Mouse (Mus musculus) bone marrow, adult 2 months (tissue): ENCODE measurements at regions not wholly inside any gene's neighbourhood (a gene's known extent, or its start where the extent isn't known, plus 50 kb on each side); places are given as distances from the start of the nearest gene placed in this dataset.
A peak's percentile ranks its signal among the peaks of the same experiment; 100 is the strongest.

Source experiments
- CTCF ChIP-seq: fragments of 200-500 bp; IDR thresholded peaks from 2 replicates; pipeline ENCODE4 v1.5.1; 2011; ENCODE audit warnings: low read length, control low read depth; ENCODE audit not compliant: control insufficient read depth, insufficient read depth
- POLR2A ChIP-seq: fragments of 200-500 bp; IDR thresholded peaks from 2 replicates; pipeline ENCODE4 v1.6.1; 2011; ENCODE audit warnings: low read depth, mild to moderate bottlenecking, control low read depth, low read length, borderline replicate concordance; ENCODE audit not compliant: control insufficient read depth

DNA sequence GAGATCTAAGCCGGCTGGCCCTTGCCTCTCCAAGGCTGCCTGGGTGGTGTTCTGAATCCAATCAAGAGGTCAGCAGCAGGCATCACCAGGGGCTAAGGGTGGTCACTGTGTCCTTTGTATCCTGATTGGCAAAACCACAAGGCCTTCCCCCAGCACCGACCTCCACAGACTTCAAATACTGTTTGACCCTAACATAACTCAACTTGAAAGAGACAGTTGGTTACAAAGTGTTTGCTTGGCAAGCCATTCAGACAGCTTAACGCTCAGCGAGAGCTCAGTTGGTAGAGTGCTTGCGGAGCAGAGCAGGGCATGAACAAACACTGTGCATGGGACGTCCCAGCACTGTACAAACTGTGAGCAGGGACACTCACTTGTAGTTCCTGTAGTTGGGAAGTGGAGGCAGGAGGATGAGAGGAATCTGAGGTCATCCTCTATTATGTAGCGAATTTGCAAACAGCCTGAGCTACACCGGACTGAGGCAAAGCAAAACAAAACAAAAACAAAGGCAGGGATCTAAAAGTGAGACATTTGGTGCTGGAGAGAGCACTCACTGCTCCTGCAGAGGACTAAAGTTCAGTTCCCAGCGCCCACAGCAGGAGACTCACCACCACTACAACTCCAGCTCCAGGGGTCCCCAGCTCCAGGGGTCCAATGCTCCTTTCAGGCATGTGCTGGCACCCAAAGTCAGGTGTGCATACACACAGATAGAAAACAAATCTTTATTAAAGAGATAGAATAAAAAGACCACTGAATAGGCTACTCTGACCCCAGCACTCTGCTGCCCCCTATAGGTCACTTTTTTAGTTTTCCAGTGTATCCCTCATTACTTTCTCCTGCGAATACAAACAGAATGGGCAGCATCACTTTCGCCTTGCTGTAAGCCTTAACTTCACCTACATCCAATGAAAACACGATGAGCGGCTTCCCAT, 273.5 kb downstream of the Prex1 start:
- TF ChIP-seq POLR2A (no peak), CTCF (0 out of 2 replicates have a peak, but pooled peaks have one; percentile 18)
